Mouse (Mus musculus) hindbrain, embryonic 16.5 days (tissue): ENCODE measurements around the gene Macf1. TPM values are rescaled to one million over a fixed set of nuclear protein-coding genes. Genes with fewer than 3 reads are reported as not detected.

Experiments
- ATAC-seq: fragments of 200-750 bp; cut with Nextera tagmentation; 2 replicates; pipeline ENCODE4 v1.8.0; 2017; ENCODE audit warnings: moderate TSS enrichment, moderate library complexity
- H3K27ac ChIP-seq: fragments of 300-500 bp; sonication (generic); 2 replicates; pipeline ENCODE4 v1.5.1; 2014; ENCODE audit warnings: low read depth, mild to moderate bottlenecking, control low read depth, low read length, moderate library complexity
- H3K27me3 ChIP-seq: fragments of 300-500 bp; sonication (generic); replicated peaks from 2 replicates; pipeline ENCODE4 v1.6.1; 2014; ENCODE audit warnings: low read length; ENCODE audit not compliant: control insufficient read depth, insufficient read depth
- H3K36me3 ChIP-seq: fragments of 300-500 bp; sonication (generic); 2 replicates; pipeline ENCODE4 v1.6.1; 2014; ENCODE audit warnings: mild to moderate bottlenecking, low read length, moderate library complexity, mixed read lengths; ENCODE audit not compliant: control insufficient read depth, insufficient read depth
- H3K4me1 ChIP-seq: fragments of 300-500 bp; sonication (generic); 2 replicates; pipeline ENCODE4 v1.6.1; 2014; ENCODE audit warnings: low read depth, low read length; ENCODE audit not compliant: control insufficient read depth, insufficient read depth
- H3K4me2 ChIP-seq: fragments of 300-500 bp; sonication (generic); 2 replicates; pipeline ENCODE4 v1.6.1; 2014; ENCODE audit warnings: mild to moderate bottlenecking, low read length, control low read depth, moderate library complexity
- H3K4me3 ChIP-seq: fragments of 300-500 bp; sonication (generic); 2 replicates; pipeline ENCODE4 v1.5.1; 2014; ENCODE audit warnings: mild to moderate bottlenecking, low read length, control low read depth, moderate library complexity
- H3K9ac ChIP-seq: fragments of 300-500 bp; sonication (generic); 2 replicates; pipeline ENCODE4 v1.6.1; 2014; ENCODE audit warnings: low read depth, mild to moderate bottlenecking, control low read depth, low read length, moderate library complexity
- H3K9me3 ChIP-seq: fragments of 300-500 bp; sonication (generic); 2 replicates; pipeline ENCODE4 v1.6.1; 2014; ENCODE audit warnings: mild to moderate bottlenecking, low read length, moderate library complexity; ENCODE audit not compliant: control insufficient read depth
- WGBS: fragments of 180-500 bp; shearing (Covaris S2); extraction: QIAGEN DNeasy Blood & Tissue Kit; methylation state at CpG from one replicate; pipeline ENCODE4 v1.1.7; 2014; 5-methylcytosine and 5-hydroxymethylcytosine counted together
- polyA plus RNA-seq: library from polyadenylated mRNA; unstranded; fragments of >200 nt; fragmentation: Nextera tagmentation; extraction: Ambion mirVana; gene quantifications from 2 replicates; pipeline ENCODE4 v1.2.1, GENCODE M21; 2015

Macf1 gene
- polyA plus RNA-seq, 1 experiment from 2014 or later, result 61.0 TPM

DNA sequence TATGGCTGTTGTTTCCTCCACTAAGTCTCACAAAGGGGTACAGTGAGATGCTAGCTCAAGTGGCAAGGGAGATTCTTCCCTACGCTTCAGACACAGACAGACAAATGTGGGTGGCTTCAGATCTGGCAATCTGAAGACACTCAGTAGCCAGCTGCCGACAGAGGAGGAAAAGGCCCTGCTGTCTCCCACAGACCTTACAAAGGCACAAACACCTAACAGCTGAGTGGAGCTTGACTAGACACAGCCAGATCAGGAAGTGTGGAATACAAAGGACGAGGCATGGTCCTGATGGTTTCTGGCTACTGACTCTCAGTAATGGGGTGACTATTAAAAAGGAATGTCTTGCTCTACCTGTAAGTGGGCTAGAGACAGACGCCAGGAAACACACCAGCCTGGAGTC is 67.2 kb downstream of the Macf1 start:
- no peak for ATAC-seq

DNA sequence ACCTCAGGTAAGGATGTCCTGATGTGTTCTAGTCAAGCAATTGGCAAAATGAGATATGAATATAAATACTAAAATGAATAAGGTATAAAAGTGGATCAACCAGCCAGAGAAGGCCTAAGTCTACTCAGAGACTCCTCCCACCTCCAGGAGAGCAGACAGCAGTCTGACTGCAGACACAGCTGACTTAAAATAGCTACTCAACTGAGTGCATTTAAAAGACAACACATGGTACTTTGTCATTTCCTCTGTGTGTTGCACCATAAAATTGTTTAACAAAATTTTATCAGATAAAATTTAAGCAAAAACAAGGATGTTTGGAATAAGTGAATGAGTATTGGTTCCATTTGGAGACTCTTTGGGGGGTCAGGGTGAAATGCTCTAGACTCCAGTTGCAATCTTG is 67.7 kb downstream of the Macf1 start:
- no peak overlapping the region for H3K27ac ChIP-seq
- no peaks in the 10 kb centered on the region for H3K27me3 ChIP-seq
- no peak overlapping the region for H3K4me2 ChIP-seq

More for the DNA sequence above, 67.2 kb downstream of the Macf1 start:
- Histone ChIP-seq H3K4me1 (peaks cover 14% of the 10 kb centered on the region), H3K9ac (no peak overlapping the region), H3K4me3 (no peak overlapping the region), H3K9me3 (no peaks in the 10 kb centered on the region), H3K27me3 (no peaks in the 10 kb centered on the region), H3K27ac (peak overlapping the region; percentile 34; the same call in 1 of the 2 replicates), H3K36me3 (no peaks in the 10 kb centered on the region), H3K4me2 (no peak overlapping the region)
- 55% methylated on average over 4 of the region's 4 CpGs for WGBS

DNA sequence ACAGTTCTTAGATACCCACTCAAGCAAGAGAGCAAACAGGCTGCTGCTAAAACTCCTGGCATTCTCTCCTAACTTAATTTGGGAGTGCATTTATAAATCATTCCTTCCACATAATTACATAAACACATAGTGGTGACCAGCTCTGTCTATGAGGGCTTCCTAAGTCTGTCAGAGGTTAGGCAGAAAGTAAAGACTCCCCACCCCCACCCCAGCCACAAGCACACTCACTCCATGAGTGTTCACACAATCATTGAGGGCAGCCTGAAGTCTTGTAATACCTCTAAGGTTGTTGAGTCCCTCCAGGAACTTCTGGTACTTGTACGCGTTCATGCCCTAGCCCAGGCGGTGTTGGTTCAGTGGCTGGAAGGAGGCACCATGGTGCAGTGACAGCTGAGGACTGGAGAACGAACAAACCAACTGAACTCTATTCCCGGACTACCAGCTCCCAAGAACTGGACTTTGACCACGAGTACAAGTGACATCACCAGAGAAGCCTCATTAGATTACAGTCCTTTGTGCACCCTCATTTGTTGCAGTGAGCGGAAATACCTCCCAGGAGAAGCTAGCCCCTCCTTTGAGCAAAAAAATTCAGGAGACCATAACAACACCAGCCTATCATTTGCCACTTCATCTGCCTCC is 70.7 kb downstream of the Macf1 start:
- 76% methylated on average over 7 of the region's 7 CpGs for whole genome bisulfite sequencing
- no peak overlapping the region for H3K4me3 ChIP-seq
- H3K9me3 ChIP-seq, result no peaks in the 10 kb centered on the region
- H3K27ac ChIP-seq, result no peak overlapping the region
- no peak for ATAC-seq
- H3K4me1 ChIP-seq, result peaks cover 14% of the 10 kb centered on the region
- H3K27me3 ChIP-seq, result no peaks in the 10 kb centered on the region
- H3K36me3 ChIP-seq, result no peaks in the 10 kb centered on the region
- no peak overlapping the region for H3K4me2 ChIP-seq
- H3K9ac ChIP-seq, result no peak overlapping the region

More for the DNA sequence above, 67.7 kb downstream of the Macf1 start:
- H3K4me3 ChIP-seq, result no peak overlapping the region
- no peak for ATAC-seq
- peaks cover 14% of the 10 kb centered on the region for H3K4me1 ChIP-seq
- no peaks in the 10 kb centered on the region for H3K9me3 ChIP-seq
- H3K36me3 ChIP-seq, result no peaks in the 10 kb centered on the region
- H3K9ac ChIP-seq, result no peak overlapping the region

DNA sequence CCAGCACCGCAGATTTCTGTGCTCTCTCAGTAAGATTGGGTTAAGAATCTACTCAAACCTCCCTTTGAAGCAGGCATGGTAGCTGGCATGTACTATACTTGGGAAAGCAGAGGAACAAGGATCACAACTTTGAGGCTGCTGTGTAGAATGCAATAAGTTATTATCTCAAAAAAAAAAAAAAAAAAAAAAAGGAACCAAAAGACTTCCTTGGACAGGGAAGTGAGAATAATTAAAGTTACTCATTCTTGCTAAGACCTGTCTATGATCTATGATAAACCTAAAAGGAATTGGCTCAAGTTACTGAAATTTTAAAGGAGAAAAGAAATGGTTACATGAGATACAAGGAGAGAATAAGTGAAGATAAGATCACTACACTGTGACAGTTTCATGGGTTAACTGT is 72.2 kb downstream of the Macf1 start:
- 0 out of 2 replicates have a peak, but pooled peaks cover 2% of the 10 kb centered on the region for H3K36me3 ChIP-seq
- WGBS, result 86% methylated on average over 1 of the region's 1 CpGs
- no peak overlapping the region for H3K4me3 ChIP-seq
- no peak overlapping the region for H3K9ac ChIP-seq
- no peak overlapping the region for H3K27ac ChIP-seq
- no peak overlapping the region for H3K4me2 ChIP-seq
- ATAC-seq, result no peak
- H3K9me3 ChIP-seq, result no peaks in the 10 kb centered on the region
- H3K4me1 ChIP-seq, result peaks cover 5% of the 10 kb centered on the region; the same call in 1 of the 2 replicates
- H3K27me3 ChIP-seq, result no peaks in the 10 kb centered on the region

DNA sequence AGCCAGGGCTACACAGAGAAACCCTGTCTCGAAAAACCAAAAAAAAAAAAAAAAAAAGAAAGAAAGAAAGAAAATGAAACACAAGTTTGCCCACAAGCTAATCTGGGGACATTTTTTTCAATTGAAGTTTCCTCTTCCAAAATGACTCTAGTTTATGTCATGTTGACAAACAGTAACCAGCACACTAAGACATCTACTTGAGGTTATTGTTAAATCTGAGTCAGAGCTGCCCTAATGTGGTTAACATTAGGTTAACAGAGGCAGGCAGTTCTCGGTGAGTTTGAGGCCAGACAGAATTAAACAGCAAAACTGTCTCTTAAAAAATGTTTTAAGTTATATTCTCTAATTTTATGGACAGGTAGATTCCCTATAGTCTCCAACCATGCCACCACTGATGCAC is 72.9 kb downstream of the Macf1 start:
- no peak overlapping the region for H3K9ac ChIP-seq
- H3K4me3 ChIP-seq, result no peak overlapping the region
- ATAC-seq, result no peak
- no peak overlapping the region for H3K27ac ChIP-seq
- 0 out of 2 replicates have a peak, but pooled peaks cover 2% of the 10 kb centered on the region for H3K36me3 ChIP-seq
- 95% methylated on average over 1 of the region's 2 CpGs for WGBS
- no peak overlapping the region for H3K4me2 ChIP-seq
- no peaks in the 10 kb centered on the region for H3K9me3 ChIP-seq
- H3K4me1 ChIP-seq, result peaks cover 5% of the 10 kb centered on the region; the same call in 1 of the 2 replicates
- H3K27me3 ChIP-seq, result no peaks in the 10 kb centered on the region

DNA sequence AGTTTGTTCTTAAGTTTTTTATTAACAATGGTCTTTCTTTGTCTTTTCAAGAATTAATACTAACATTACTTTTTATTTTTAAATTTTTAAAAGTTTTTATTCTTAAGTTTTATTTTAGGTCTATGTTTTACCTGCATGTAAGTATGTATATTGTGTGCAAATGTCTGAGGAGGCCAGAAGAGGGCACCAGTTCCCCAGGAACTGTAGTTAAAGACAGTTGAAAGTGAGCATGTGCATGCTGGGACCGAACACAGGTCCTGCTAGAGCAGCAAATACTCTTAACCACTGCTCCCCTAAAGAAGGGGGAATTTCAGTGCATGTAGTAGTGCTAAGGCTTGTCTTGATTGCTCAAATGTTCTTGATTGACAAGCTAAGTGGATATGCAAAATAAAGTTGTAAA is 77.0 kb downstream of the Macf1 start:
- whole genome bisulfite sequencing, result 91% methylated on average over 1 of the region's 1 CpGs
- no peak for ATAC-seq

DNA sequence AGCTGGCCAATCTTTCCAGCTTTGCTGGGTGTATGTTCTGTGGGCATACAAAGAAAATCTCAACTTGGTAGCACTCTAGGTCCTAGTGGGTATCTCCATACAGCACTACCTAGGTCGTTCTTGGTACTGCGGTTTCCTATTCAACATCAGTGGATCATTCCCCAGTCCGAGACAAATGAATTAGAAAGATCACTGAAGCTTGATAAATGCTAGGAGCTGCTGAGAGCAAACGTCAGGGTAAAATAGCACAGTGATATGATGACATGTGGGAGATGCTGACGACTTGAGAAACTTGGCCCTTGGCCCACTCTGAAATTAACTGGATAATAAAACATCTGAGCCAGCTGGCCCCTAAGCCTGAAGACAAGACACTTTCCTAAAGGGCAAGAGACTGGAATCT is 78.2 kb downstream of the Macf1 start:
- Histone ChIP-seq H3K4me1 (peaks cover 7% of the 10 kb centered on the region), H3K27me3 (no peaks in the 10 kb centered on the region), H3K9ac (no peak overlapping the region), H3K9me3 (no peaks in the 10 kb centered on the region), H3K36me3 (0 out of 2 replicates have a peak, but pooled peaks cover 2% of the 10 kb centered on the region), H3K4me2 (no peak overlapping the region), H3K27ac (no peak overlapping the region), H3K4me3 (no peak overlapping the region)
- ATAC-seq, result peak; percentile 50; the same call in 1 of the 2 replicates
- WGBS, result 34% methylated on average over 5 of the region's 5 CpGs

More for the DNA sequence above, 77.0 kb downstream of the Macf1 start:
- H3K4me1 ChIP-seq, result peaks cover 7% of the 10 kb centered on the region
- H3K9me3 ChIP-seq, result no peaks in the 10 kb centered on the region
- 0 out of 2 replicates have a peak, but pooled peaks cover 2% of the 10 kb centered on the region for H3K36me3 ChIP-seq
- no peak overlapping the region for H3K9ac ChIP-seq
- no peak overlapping the region for H3K4me2 ChIP-seq
- no peaks in the 10 kb centered on the region for H3K27me3 ChIP-seq
- H3K27ac ChIP-seq, result no peak overlapping the region
- no peak overlapping the region for H3K4me3 ChIP-seq

DNA sequence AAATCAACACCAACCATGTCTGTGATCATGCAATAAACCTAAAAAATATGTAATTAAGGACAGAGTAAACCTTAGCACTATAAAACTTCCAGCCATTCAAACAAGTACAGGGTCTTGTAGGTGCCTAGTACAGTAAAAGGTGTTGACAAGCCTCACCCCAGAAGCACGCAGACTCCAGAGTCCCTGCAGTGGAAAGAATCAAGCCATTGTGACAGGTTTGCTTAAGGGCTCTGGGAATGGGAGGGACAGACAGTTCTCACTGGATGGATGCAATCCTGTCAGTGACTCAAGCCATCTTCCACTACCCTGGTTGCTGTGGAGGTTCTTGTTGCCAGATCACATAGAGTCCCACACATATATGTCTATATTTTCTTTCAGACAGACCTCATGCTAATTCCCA is 78.9 kb downstream of the Macf1 start:
- 0 out of 2 replicates have a peak, but pooled peaks cover 2% of the 10 kb centered on the region for H3K36me3 ChIP-seq
- H3K4me1 ChIP-seq, result peaks cover 7% of the 10 kb centered on the region
- no peaks in the 10 kb centered on the region for H3K9me3 ChIP-seq
- H3K27me3 ChIP-seq, result no peaks in the 10 kb centered on the region
- H3K4me3 ChIP-seq, result no peak overlapping the region
- WGBS, result 57% methylated on average over 1 of the region's 1 CpGs
- no peak overlapping the region for H3K4me2 ChIP-seq
- H3K27ac ChIP-seq, result no peak overlapping the region
- H3K9ac ChIP-seq, result no peak overlapping the region
- no peak for ATAC-seq

DNA sequence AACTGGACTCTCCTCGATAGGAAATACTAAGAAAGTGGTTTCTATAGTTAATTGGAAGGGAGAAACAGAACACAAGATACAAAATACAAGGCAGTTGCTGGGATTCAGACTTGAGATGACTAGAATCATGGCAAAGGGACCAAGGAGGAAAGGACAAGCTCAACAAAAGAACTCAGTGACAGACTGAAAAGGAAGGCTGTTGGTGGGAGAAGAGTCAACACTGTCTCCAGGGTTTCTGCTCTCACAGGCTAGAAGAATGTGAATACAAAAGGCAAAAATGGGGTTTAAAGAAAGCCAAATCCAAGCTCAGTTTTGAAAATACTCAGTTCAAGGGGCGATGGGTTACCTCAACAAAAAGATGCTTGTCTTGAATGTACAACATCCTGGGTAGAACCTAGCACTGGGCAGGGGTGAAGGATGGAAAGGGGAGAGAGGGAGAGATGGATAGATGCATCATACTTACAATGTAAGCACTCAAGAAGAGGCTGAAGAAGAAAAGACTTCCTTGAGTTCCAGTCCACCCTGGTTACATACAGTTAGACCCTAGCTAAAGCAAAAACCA is 81.4 kb downstream of the Macf1 start:
- Histone ChIP-seq H3K27ac (0 out of 2 replicates have a peak overlapping the region, but pooled peaks have one; percentile 25), H3K9ac (no peak overlapping the region), H3K36me3 (0 out of 2 replicates have a peak, but pooled peaks cover 2% of the 10 kb centered on the region), H3K27me3 (no peaks in the 10 kb centered on the region), H3K4me2 (no peak overlapping the region), H3K9me3 (no peaks in the 10 kb centered on the region), H3K4me1 (peaks cover 7% of the 10 kb centered on the region), H3K4me3 (no peak overlapping the region)
- 65% methylated on average over 2 of the region's 2 CpGs for WGBS
- ATAC-seq, result peak; percentile 50
